Comparison of ENCODE assay signal across 8 mouse cellular contexts in the genomic region with DNA sequence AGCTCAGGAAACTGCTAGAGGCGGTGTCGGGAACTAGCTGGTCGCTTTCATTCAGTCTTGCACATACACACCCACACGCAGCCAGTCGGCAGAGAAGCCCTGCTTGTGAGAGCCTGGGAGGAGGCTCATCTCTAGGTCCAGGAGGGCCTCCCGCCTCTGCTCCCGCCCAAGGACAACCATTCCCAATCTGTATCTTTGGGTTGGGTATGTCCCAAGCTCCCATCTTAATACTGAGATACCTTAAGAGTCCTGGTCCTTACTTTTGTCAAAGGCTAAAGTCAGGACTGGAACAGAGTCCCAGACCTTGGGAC. TPM values are rescaled to one million over a fixed set of nuclear protein-coding genes. Genes with fewer than 3 reads are reported as not detected.
DNase-seq lines count a peak whose midpoint lies in the region; ATAC-seq and TF ChIP-seq lines count a peak whose summit lies in the region.

No protein-coding gene starts in this region.

- peak overlapping the region; percentile 79 for H3K4me2 ChIP-seq in kidney, postnatal 0 days (ENCODE audit: low read length)
- H3K4me2 ChIP-seq in lung, postnatal 0 days (replicated peaks; ENCODE audit: low read depth, low read length) = peak overlapping the region; percentile 91
- H3K4me2 ChIP-seq in stomach, embryonic 14.5 days (replicated peaks; ENCODE audit: low read depth, low read length) = peak overlapping the region; percentile 98

- DNase-seq in kidney, postnatal 0 days (ENCODE audit: low spot score) = no peak
- DNase-seq in kidney, postnatal 25 days = no peak
- DNase-seq in hindbrain, embryonic 10.5 days (ENCODE audit: low spot score) = peak; percentile 35
- peak; percentile 49 for DNase-seq in lung, postnatal 0 days (ENCODE audit: low spot score)
- DNase-seq in natural killer cell, adult 2 months (ENCODE audit: low spot score in 2 of 2) = no peak
- DNase-seq in gastrocnemius, postnatal 36 days = no peak

- TF ChIP-seq POLR2A in bone marrow macrophage, adult 2 months (IDR thresholded peaks at IDR 0.05; ENCODE audit: borderline replicate concordance, low read depth, low read length) = no peak

- peaks cover 11% of the 10 kb centered on the region; the same call in 1 of the 2 replicates for H3K4me1 ChIP-seq in kidney, postnatal 0 days (replicated peaks; ENCODE audit: insufficient read depth, low read length)
- H3K4me1 ChIP-seq in bone marrow macrophage, adult 2 months (ENCODE audit: control insufficient read depth, insufficient read depth, low read length) = peaks cover 5% of the 10 kb centered on the region
- H3K4me1 ChIP-seq in hindbrain, embryonic 10.5 days (replicated peaks) = peaks cover 54% of the 10 kb centered on the region
- peaks cover 8% of the 10 kb centered on the region; the same call in 1 of the 2 replicates for H3K4me1 ChIP-seq in lung, postnatal 0 days (ENCODE audit: insufficient read depth, low read depth, low read length)
- H3K4me1 ChIP-seq in stomach, embryonic 14.5 days (ENCODE audit: control insufficient read depth, insufficient read depth, low read length) = peaks cover 14% of the 10 kb centered on the region

- H3K4me3 ChIP-seq in kidney, postnatal 0 days (replicated peaks; ENCODE audit: low read depth, low read length) = peak overlapping the region; percentile 58
- H3K4me3 ChIP-seq in bone marrow macrophage, adult 2 months (ENCODE audit: insufficient read depth, low read length) = peak overlapping the region; percentile 70
- peak overlapping the region; percentile 66 for H3K4me3 ChIP-seq in hindbrain, embryonic 10.5 days
- peak overlapping the region; percentile 69 for H3K4me3 ChIP-seq in lung, postnatal 0 days (ENCODE audit: low read depth, low read length)
- peak overlapping the region; percentile 67 for H3K4me3 ChIP-seq in stomach, embryonic 14.5 days (ENCODE audit: low read depth, low read length)

- no peak for TF ChIP-seq CTCF in kidney, postnatal 0 days (IDR thresholded peaks at IDR 0.05; ENCODE audit: low read depth)
- no peak for TF ChIP-seq CTCF in bone marrow macrophage, adult 2 months (IDR thresholded peaks at IDR 0.05; ENCODE audit: low read depth, low read length)
- no peak for TF ChIP-seq CTCF in lung, postnatal 0 days (IDR thresholded peaks at IDR 0.05)

- intact Hi-C loops in gastrocnemius, postnatal 36 days (cut with DNase I) = no loop called here

- H3K36me3 ChIP-seq in kidney, postnatal 0 days (ENCODE audit: insufficient read depth, low read length) = no peaks in the 10 kb centered on the region
- peaks cover 14% of the 10 kb centered on the region for H3K36me3 ChIP-seq in hindbrain, embryonic 10.5 days
- no peaks in the 10 kb centered on the region for H3K36me3 ChIP-seq in lung, postnatal 0 days (ENCODE audit: insufficient read depth, low read length)
- H3K36me3 ChIP-seq in stomach, embryonic 14.5 days (ENCODE audit: control insufficient read depth, insufficient read depth, low read length) = no peaks in the 10 kb centered on the region; the same call in 1 of the 2 replicates

- no peaks in the 10 kb centered on the region for H3K27me3 ChIP-seq in kidney, postnatal 0 days (ENCODE audit: insufficient read depth, low read length)
- H3K27me3 ChIP-seq in hindbrain, embryonic 10.5 days (ENCODE audit: insufficient read depth, poor library complexity, severe bottlenecking) = peaks cover 29% of the 10 kb centered on the region
- no peaks in the 10 kb centered on the region for H3K27me3 ChIP-seq in lung, postnatal 0 days (replicated peaks; ENCODE audit: insufficient read depth, low read length)
- H3K27me3 ChIP-seq in stomach, embryonic 14.5 days (ENCODE audit: control insufficient read depth, insufficient read depth, low read length) = no peaks in the 10 kb centered on the region

- no peak for TF ChIP-seq EP300 in lung, postnatal 0 days (IDR thresholded peaks at IDR 0.05)

- 3% methylated on average over 7 of the region's 7 CpGs for WGBS in kidney, postnatal 0 days
- 2% methylated on average over 7 of the region's 7 CpGs for WGBS in hindbrain, embryonic 10.5 days
- WGBS in lung, postnatal 0 days = 9% methylated on average over 7 of the region's 7 CpGs
- WGBS in stomach, embryonic 14.5 days = 4% methylated on average over 7 of the region's 7 CpGs

- peak overlapping the region; percentile 76 for H3K9ac ChIP-seq in kidney, postnatal 0 days (ENCODE audit: low read depth, low read length)
- H3K9ac ChIP-seq in lung, postnatal 0 days (replicated peaks; ENCODE audit: low read depth) = peak overlapping the region; percentile 74
- peak overlapping the region; percentile 55 for H3K9ac ChIP-seq in stomach, embryonic 14.5 days (replicated peaks; ENCODE audit: low read depth, low read length)

- no peaks in the 10 kb centered on the region for H3K9me3 ChIP-seq in kidney, postnatal 0 days (replicated peaks; ENCODE audit: low read length)
- H3K9me3 ChIP-seq in hindbrain, embryonic 10.5 days = 0 out of 2 replicates have a peak, but pooled peaks cover 2% of the 10 kb centered on the region
- H3K9me3 ChIP-seq in lung, postnatal 0 days (ENCODE audit: low read length) = no peaks in the 10 kb centered on the region
- no peaks in the 10 kb centered on the region for H3K9me3 ChIP-seq in stomach, embryonic 14.5 days (ENCODE audit: control insufficient read depth, low read depth, low read length)

- no peak for ATAC-seq in kidney, postnatal 0 days (replicated peaks; ENCODE audit: low FRiP score, low read depth)
- no peak for ATAC-seq in lung, postnatal 0 days
- no peak for ATAC-seq in stomach, embryonic 14.5 days (ENCODE audit: insufficient number of reproducible peaks, insufficient read depth, low FRiP score, low read depth)

- peak overlapping the region; percentile 85 for H3K27ac ChIP-seq in kidney, postnatal 0 days
- no peak overlapping the region for H3K27ac ChIP-seq in bone marrow macrophage, adult 2 months (ENCODE audit: insufficient read depth, low read depth, low read length)
- H3K27ac ChIP-seq in hindbrain, embryonic 10.5 days = peak overlapping the region; percentile 87
- H3K27ac ChIP-seq in lung, postnatal 0 days (ENCODE audit: low read length) = peak overlapping the region; percentile 83
- H3K27ac ChIP-seq in stomach, embryonic 14.5 days (ENCODE audit: low read length) = peak overlapping the region; percentile 66; the same call in 1 of the 2 replicates

RNA-seq across cellular contexts. Expression of a gene that starts 0.8 kb away (rescaled TPM):
- polyA plus RNA-seq in kidney, postnatal 0 days (2015; fragmentation: Nextera tagmentation; extraction: Ambion mirVana) = 28.5 and 30.6 TPM in 2 replicates
- 8.7 and 9.8 TPM in 2 replicates for polyA plus RNA-seq in bone marrow macrophage, adult 2 months (2012; ENCODE audit: insufficient read depth, insufficient read length, missing spikeins)
- polyA plus RNA-seq in hindbrain, embryonic 10.5 days (2016; fragmentation: Nextera tagmentation; extraction: Ambion mirVana) = 18.3 and 19.5 TPM in 2 replicates
- polyA plus RNA-seq in lung, postnatal 0 days (2015; fragmentation: Nextera tagmentation; extraction: Ambion mirVana) = 43.9 and 44.7 TPM in 2 replicates
- polyA plus RNA-seq in stomach, embryonic 14.5 days (2014; fragmentation: Nextera tagmentation; extraction: Ambion mirVana) = 12.7 and 13.4 TPM in 2 replicates
- total RNA-seq in gastrocnemius, postnatal 36 days (2021) = 1 to 10 TPM; 3.3 to 6.0 TPM

RNA-seq across cellular contexts. Expression of a gene that starts 0.9 kb away (rescaled TPM):
- 1.9 and 2.0 TPM in 2 replicates for polyA plus RNA-seq in kidney, postnatal 0 days (2015; fragmentation: Nextera tagmentation; extraction: Ambion mirVana)
- 8.1 and 9.2 TPM in 2 replicates for polyA plus RNA-seq in bone marrow macrophage, adult 2 months (2012; ENCODE audit: insufficient read depth, insufficient read length, missing spikeins)
- 0.82 and 1.3 TPM in 2 replicates for polyA plus RNA-seq in hindbrain, embryonic 10.5 days (2016; fragmentation: Nextera tagmentation; extraction: Ambion mirVana)
- polyA plus RNA-seq in lung, postnatal 0 days (2015; fragmentation: Nextera tagmentation; extraction: Ambion mirVana) = 2.5 and 3.1 TPM in 2 replicates
- polyA plus RNA-seq in stomach, embryonic 14.5 days (2014; fragmentation: Nextera tagmentation; extraction: Ambion mirVana) = 5.2 and 6.3 TPM in 2 replicates
- under 1 TPM; 0.18 to 0.30 TPM for total RNA-seq in gastrocnemius, postnatal 36 days (2021)

RNA-seq across cellular contexts. Expression of a gene that starts 14.1 kb away (rescaled TPM):
- 40.8 and 42.5 TPM in 2 replicates for polyA plus RNA-seq in kidney, postnatal 0 days (2015; fragmentation: Nextera tagmentation; extraction: Ambion mirVana)
- polyA plus RNA-seq in bone marrow macrophage, adult 2 months (2012; ENCODE audit: insufficient read depth, insufficient read length, missing spikeins) = 42.4 and 43.7 TPM in 2 replicates
- polyA plus RNA-seq in hindbrain, embryonic 10.5 days (2016; fragmentation: Nextera tagmentation; extraction: Ambion mirVana) = 38.9 and 45.6 TPM in 2 replicates
- 43.2 and 46.4 TPM in 2 replicates for polyA plus RNA-seq in lung, postnatal 0 days (2015; fragmentation: Nextera tagmentation; extraction: Ambion mirVana)
- 42.6 and 47.8 TPM in 2 replicates for polyA plus RNA-seq in stomach, embryonic 14.5 days (2014; fragmentation: Nextera tagmentation; extraction: Ambion mirVana)
- 10 to 100 TPM in 1 of 2 experiments, 1 to 10 TPM in 1; 8.5 to 12.1 TPM for total RNA-seq in gastrocnemius, postnatal 36 days (2021)

RNA-seq across cellular contexts. Expression of a gene that starts 30.3 kb away (rescaled TPM):
- 134 and 136 TPM in 2 replicates for polyA plus RNA-seq in kidney, postnatal 0 days (2015; fragmentation: Nextera tagmentation; extraction: Ambion mirVana)
- 33.9 and 38.8 TPM in 2 replicates for polyA plus RNA-seq in bone marrow macrophage, adult 2 months (2012; ENCODE audit: insufficient read depth, insufficient read length, missing spikeins)
- 209 and 250 TPM in 2 replicates for polyA plus RNA-seq in hindbrain, embryonic 10.5 days (2016; fragmentation: Nextera tagmentation; extraction: Ambion mirVana)
- 60.1 and 67.2 TPM in 2 replicates for polyA plus RNA-seq in lung, postnatal 0 days (2015; fragmentation: Nextera tagmentation; extraction: Ambion mirVana)
- 159 and 174 TPM in 2 replicates for polyA plus RNA-seq in stomach, embryonic 14.5 days (2014; fragmentation: Nextera tagmentation; extraction: Ambion mirVana)
- total RNA-seq in gastrocnemius, postnatal 36 days (2021) = 10 to 100 TPM; 21.0 to 24.7 TPM

RNA-seq across cellular contexts. Expression of a gene that starts 38.8 kb away (rescaled TPM):
- polyA plus RNA-seq in kidney, postnatal 0 days (2015; fragmentation: Nextera tagmentation; extraction: Ambion mirVana) = 156 and 163 TPM in 2 replicates
- 39.2 and 40.0 TPM in 2 replicates for polyA plus RNA-seq in bone marrow macrophage, adult 2 months (2012; ENCODE audit: insufficient read depth, insufficient read length, missing spikeins)
- polyA plus RNA-seq in hindbrain, embryonic 10.5 days (2016; fragmentation: Nextera tagmentation; extraction: Ambion mirVana) = 84.3 and 91.5 TPM in 2 replicates
- 90.6 and 95.9 TPM in 2 replicates for polyA plus RNA-seq in lung, postnatal 0 days (2015; fragmentation: Nextera tagmentation; extraction: Ambion mirVana)
- 78.1 and 89.0 TPM in 2 replicates for polyA plus RNA-seq in stomach, embryonic 14.5 days (2014; fragmentation: Nextera tagmentation; extraction: Ambion mirVana)
- total RNA-seq in gastrocnemius, postnatal 36 days (2021) = 10 to 100 TPM; 31.8 to 32.0 TPM

Comparison
In these comparisons a context has a peak if more than half of its experiments do, and no peak if none do; other contexts are left out.
1. DNase-seq: peak in hindbrain, embryonic 10.5 days (single experiment) and lung, postnatal 0 days (single experiment); none in kidney, postnatal 0 days (single experiment), kidney, postnatal 25 days (0 of 2), natural killer cell, adult 2 months (0 of 2) and gastrocnemius, postnatal 36 days (0 of 2).
2. Peak in every context shown above with its lines, with median percentiles within 50 percentile points of each other: H3K4me2 ChIP-seq, H3K4me3 ChIP-seq and H3K9ac ChIP-seq.